Mouse (Mus musculus) limb, embryonic 14.5 days (tissue): Measurements from ENCODE around the gene Htr1f. TPM values are rescaled to one million over a fixed set of nuclear protein-coding genes. Genes with fewer than 3 reads are reported as not detected.

Experiments used
- ATAC-seq: fragments of 200-750 bp; cut with Nextera tagmentation; 2 replicates; pipeline ENCODE4 v1.8.0; 2017; ENCODE audit warnings: low read depth, moderate number of reproducible peaks, moderate TSS enrichment; ENCODE audit not compliant: low FRiP score
- DNase-seq: peaks from one replicate; pipeline ENCODE4 v3.0.0-alpha.2; 2015; ENCODE audit warnings: low spot score
- H3K27ac ChIP-seq: fragments of 300-500 bp; sonication (generic); replicated peaks from 2 replicates; pipeline ENCODE4 v1.5.1; 2014; ENCODE audit warnings: low read depth, mild to moderate bottlenecking, low read length, moderate library complexity, mixed read lengths
- H3K27me3 ChIP-seq: fragments of 300-500 bp; sonication (generic); 2 replicates; pipeline ENCODE4 v1.6.1; 2014; ENCODE audit warnings: low read length, mixed read lengths; ENCODE audit not compliant: control insufficient read depth, insufficient read depth
- H3K36me3 ChIP-seq: fragments of 300-500 bp; sonication (generic); 2 replicates; pipeline ENCODE4 v1.6.1; 2014; ENCODE audit warnings: mild to moderate bottlenecking, low read length, moderate library complexity, mixed read lengths; ENCODE audit not compliant: control insufficient read depth, insufficient read depth
- H3K4me1 ChIP-seq: fragments of 300-500 bp; sonication (generic); 2 replicates; pipeline ENCODE4 v1.6.1; 2014; ENCODE audit warnings: antibody characterized with exemption, low read length, mixed read lengths; ENCODE audit not compliant: control insufficient read depth, insufficient read depth
- H3K4me2 ChIP-seq: fragments of 300-500 bp; sonication (generic); replicated peaks from 2 replicates; pipeline ENCODE4 v1.6.1; 2014; ENCODE audit warnings: low read depth, mild to moderate bottlenecking, low read length, moderate library complexity; ENCODE audit not compliant: severe bottlenecking
- H3K4me3 ChIP-seq: fragments of 300-500 bp; sonication (generic); replicated peaks from 2 replicates; pipeline ENCODE4 v1.5.1; 2014; ENCODE audit warnings: low read length
- H3K9ac ChIP-seq: fragments of 300-500 bp; sonication (generic); 2 replicates; pipeline ENCODE4 v1.6.1; 2014; ENCODE audit warnings: mild to moderate bottlenecking, low read depth, low read length, moderate library complexity; ENCODE audit not compliant: severe bottlenecking
- H3K9me3 ChIP-seq: fragments of 300-500 bp; sonication (generic); 2 replicates; pipeline ENCODE4 v1.6.1; 2016; ENCODE audit warnings: low read length; ENCODE audit not compliant: control insufficient read depth
- POLR2A ChIP-seq: fragments of 200-500 bp; IDR thresholded peaks from 2 replicates; pipeline ENCODE4 v1.8.0; 2012; ENCODE audit warnings: inconsistent platforms, mild to moderate bottlenecking, moderate library complexity, borderline replicate concordance; ENCODE audit not compliant: insufficient read depth, insufficient read length; ENCODE audit errors: extremely low read depth
- WGBS: fragments of 180-500 bp; shearing (Covaris S2); extraction: QIAGEN DNeasy Blood & Tissue Kit; methylation state at CpG from one replicate; pipeline ENCODE4 v1.1.7; 2014; 5-methylcytosine and 5-hydroxymethylcytosine counted together
- polyA plus RNA-seq, 2 experiments: library from polyadenylated mRNA; depleted of rRNA in 1 of 2; stranded (reverse) in 1 of 2; unstranded in 1 of 2; fragments of >200 nt; fragmentation: Nextera tagmentation in 1 of 2; extraction: Ambion mirVana in 1 of 2; gene quantifications; 2 replicates each; pipeline versions ENCODE4 v1.2.1 to v1.2.3; 2012 to 2014

The Htr1f gene
- polyA plus RNA-seq, 2 experiments: 0.35 to 1.1 TPM

- 70% methylated on average over 6 of the region's 6 CpGs for WGBS
- Histone ChIP-seq H3K9me3 (no peaks in the 10 kb centered on the region), H3K27ac (no peak overlapping the region), H3K36me3 (no peaks in the 10 kb centered on the region), H3K4me2 (no peak overlapping the region), H3K4me3 (no peak overlapping the region), H3K27me3 (no peaks in the 10 kb centered on the region), H3K4me1 (no peaks in the 10 kb centered on the region), H3K9ac (no peak overlapping the region)
- TF ChIP-seq POLR2A: no peak
- ATAC-seq: no peak
- DNase-seq: no peak
Measured at GRCm38 (mm10) chr16:65001993-65002821, 103.4 kb downstream of the Htr1f start.

GRCm38 (mm10) chr16:64989279-64989800, 116.3 kb downstream of the Htr1f start:
- WGBS: 76% methylated on average over 3 of the region's 3 CpGs
- no peak for DNase-seq
- Histone ChIP-seq H3K4me1 (no peaks in the 10 kb centered on the region), H3K9me3 (no peaks in the 10 kb centered on the region), H3K27ac (no peak overlapping the region), H3K4me2 (no peak overlapping the region), H3K36me3 (no peaks in the 10 kb centered on the region), H3K9ac (no peak overlapping the region), H3K27me3 (no peaks in the 10 kb centered on the region), H3K4me3 (no peak overlapping the region)
- no peak for ATAC-seq
- TF ChIP-seq POLR2A: no peak

GRCm38 (mm10) chr16:64987564-64987963, 118.1 kb downstream of the Htr1f start:
- 91% methylated on average over 6 of the region's 6 CpGs for WGBS
- TF ChIP-seq POLR2A: no peak
- no peak for DNase-seq
- Histone ChIP-seq H3K27ac (no peak overlapping the region), H3K9me3 (no peaks in the 10 kb centered on the region), H3K4me2 (no peak overlapping the region), H3K4me1 (no peaks in the 10 kb centered on the region), H3K4me3 (no peak overlapping the region), H3K9ac (no peak overlapping the region), H3K36me3 (no peaks in the 10 kb centered on the region), H3K27me3 (no peaks in the 10 kb centered on the region)
- ATAC-seq: no peak

- Histone ChIP-seq H3K4me1 (no peaks in the 10 kb centered on the region), H3K4me3 (no peak overlapping the region), H3K27ac (no peak overlapping the region), H3K27me3 (no peaks in the 10 kb centered on the region), H3K36me3 (no peaks in the 10 kb centered on the region), H3K9me3 (no peaks in the 10 kb centered on the region), H3K4me2 (no peak overlapping the region), H3K9ac (no peak overlapping the region)
- ATAC-seq (no peak), DNase-seq (no peak)
- WGBS: 89% methylated on average over 2 of the region's 2 CpGs
- no peak for TF ChIP-seq POLR2A
Measured at GRCm38 (mm10) chr16:64987049-64987448, 118.6 kb downstream of the Htr1f start.

GRCm38 (mm10) chr16:64974636-64975035, 131.0 kb downstream of the Htr1f start:
- Histone ChIP-seq H3K4me1 (no peaks in the 10 kb centered on the region), H3K9ac (no peak overlapping the region), H3K4me2 (no peak overlapping the region), H3K27me3 (no peaks in the 10 kb centered on the region), H3K4me3 (no peak overlapping the region), H3K27ac (no peak overlapping the region), H3K9me3 (no peaks in the 10 kb centered on the region), H3K36me3 (no peaks in the 10 kb centered on the region)
- DNase-seq (no peak), ATAC-seq (no peak)
- TF ChIP-seq POLR2A: no peak
- WGBS: 83% methylated on average over 5 of the region's 5 CpGs
